Mouse (Mus musculus): ENCODE data around the gene Cd4.

The Cd4 gene

GRCm38 (mm10) chr6:124828868-124829798, 58.9 kb downstream of the Cd4 start, which contains the start of the genes Usp5 and Cdca3:
Usp5 (minus strand) TSS chr6:124829484.
Cdca3 (plus strand) TSS chr6:124829547.
- ChIA-PET POLR2A (interaction anchor here (0.6 to 28.9 kb wide), 157 partner anchors 8 to 664 kb away, joined by 3 to 601 read pairs (median 5); partner anchors contain the start of genes Grcc10 (in 4 of the 4), Mlf2 (in 4 of the 4), Atn1 (in 3 of the 4) and Gm45234 (in 3 of the 4)), CTCF (interaction anchor here (0.5 to 5.0 kb wide), 44 partner anchors 9 to 347 kb away, joined by 3 to 38 read pairs (median 4); partner anchors contain the start of genes Mlf2 (in 4 of the 4), Gnb3 (in 2 of the 4), Acrbp (in 1 of the 4) and Gpr162 (in 1 of the 4))

GRCm38 (mm10) chr6:124828101-124828592, 59.9 kb downstream of the Cd4 start:
- CTCF ChIA-PET = interaction anchor here in 3 of 4 experiments (0.6 to 5.0 kb wide), 18 partner anchors 15 to 302 kb away, joined by 3 to 38 read pairs (median 6); partner anchors contain the start of genes Mlf2 (in 3 of the 3), P3h3 (in 1 of the 3) and Tpi1 (in 1 of the 3)
- POLR2A ChIA-PET = interaction anchor here (0.7 to 28.9 kb wide), 51 partner anchors 11 to 364 kb away, joined by 3 to 601 read pairs (median 11); partner anchors contain the start of genes Gnb3 (in 3 of the 4), Grcc10 (in 3 of the 4), Mlf2 (in 3 of the 4) and Spsb2 (in 3 of the 4)

DNA sequence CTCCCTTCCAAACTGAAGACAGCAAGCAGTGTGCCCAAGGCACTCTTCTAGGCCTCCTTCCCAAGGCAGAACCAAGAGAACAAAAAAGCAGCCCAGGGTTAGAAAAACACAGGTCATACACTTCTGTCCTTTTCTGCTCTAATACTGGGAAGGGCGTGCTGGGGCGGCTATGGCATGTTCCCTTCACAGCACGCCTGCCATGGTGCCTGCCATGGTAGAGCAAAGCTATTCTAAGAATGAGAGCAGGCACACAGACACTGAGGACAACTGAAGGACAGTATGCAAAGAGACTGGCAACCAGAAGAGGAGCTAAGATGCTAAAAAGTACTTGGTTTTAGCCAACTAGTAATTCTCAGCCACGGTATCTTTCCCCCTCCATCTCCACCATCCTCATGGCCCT, 66.0 kb downstream of the Cd4 start:
- CTCF ChIA-PET = no interaction called here

DNA sequence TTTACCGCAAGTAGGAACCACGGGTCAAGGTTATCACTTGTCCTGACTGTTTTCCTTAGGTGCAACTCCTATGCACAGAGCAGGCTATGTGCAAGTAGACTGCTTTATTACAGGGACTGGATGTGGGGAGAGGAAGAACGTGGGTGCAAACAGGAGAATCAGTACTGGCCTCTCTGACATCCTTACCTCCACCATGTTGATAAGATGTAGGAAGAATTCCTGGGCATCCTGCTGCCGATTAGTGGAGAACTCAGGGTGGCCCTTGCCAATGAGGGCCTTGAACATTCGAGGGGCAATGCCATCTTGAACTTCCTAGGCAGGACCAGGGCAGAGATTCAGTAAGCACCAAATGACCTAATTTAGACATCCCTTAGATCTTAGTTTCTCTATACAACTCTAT, 67.1 kb downstream of the Cd4 start:
- ChIA-PET POLR2A (interaction anchor here in 3 of 4 experiments (1.1 to 28.9 kb wide), 9 partner anchors 6 to 110 kb away, joined by 3 to 601 read pairs (median 7); partner anchors contain the start of genes Cdca3 (in 2 of the 3), Grcc10 (in 2 of the 3), Spsb2 (in 2 of the 3) and Usp5 (in 2 of the 3)), CTCF (interaction anchor here in 1 of 4 experiments (1.6 kb wide), 1 partner anchor 26 kb away, joined by 4 read pairs; no protein-coding TSS in a partner anchor)

More for the DNA sequence above, 66.0 kb downstream of the Cd4 start:
- POLR2A ChIA-PET = interaction anchor here in 2 of 4 experiments (0.7 to 28.9 kb wide), 8 partner anchors 5 to 296 kb away, joined by 3 to 601 read pairs (median 4); partner anchors contain the start of genes Cdca3 (in 1 of the 2), Gnb3 (in 1 of the 2), Grcc10 (in 1 of the 2) and Pianp (in 1 of the 2)

DNA sequence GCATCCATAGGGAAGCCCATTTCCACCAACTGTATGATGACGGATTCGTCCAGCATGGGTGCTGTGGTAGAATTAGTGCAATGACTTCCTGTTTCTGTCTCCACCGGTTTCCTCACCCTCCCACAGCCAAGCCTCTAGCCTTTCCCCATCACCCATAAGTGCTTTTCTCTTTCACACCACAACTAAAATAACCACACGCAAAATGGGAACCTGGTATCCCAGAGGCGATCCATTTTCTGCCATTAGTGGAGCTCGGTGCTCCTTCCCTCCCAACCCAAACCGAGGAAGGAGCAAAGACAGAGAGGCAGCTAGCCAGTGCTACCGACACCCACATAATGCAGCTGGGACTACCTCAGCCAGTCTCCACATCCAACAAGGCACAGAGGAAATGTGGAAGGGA, 70.0 kb downstream of the Cd4 start:
- ChIA-PET POLR2A (interaction anchor here (0.5 to 28.9 kb wide), 17 partner anchors 4 to 312 kb away, joined by 3 to 601 read pairs (median 4); partner anchors contain the start of genes Cdca3 (in 3 of the 4), Spsb2 (in 3 of the 4), Usp5 (in 2 of the 4) and Gnb3 (in 1 of the 4)), CTCF (interaction anchor here in 1 of 4 experiments (1.4 kb wide), 1 partner anchor 9 kb away, joined by 5 read pairs; no protein-coding TSS in a partner anchor)

DNA sequence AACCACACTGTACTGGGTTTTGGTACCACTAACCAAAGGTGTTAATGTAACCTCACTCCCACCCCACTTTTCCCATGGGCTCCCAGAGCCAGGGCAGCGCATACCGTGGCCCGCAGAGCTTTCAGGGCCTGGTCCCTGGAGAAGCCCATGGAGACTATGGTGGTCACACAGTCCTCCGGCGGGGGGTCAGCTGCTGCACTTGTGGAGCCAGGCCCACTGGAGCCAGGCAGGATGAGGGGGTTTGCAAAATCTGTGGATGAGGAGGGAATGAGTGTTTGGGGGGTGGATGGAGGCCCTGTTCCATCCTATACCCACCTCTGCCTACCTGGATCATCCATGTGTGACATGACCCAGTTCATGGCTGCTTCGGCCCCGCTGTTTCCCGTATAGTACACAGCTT, 70.5 kb downstream of the Cd4 start:
- ChIA-PET POLR2A (interaction anchor here (0.8 to 28.9 kb wide), 17 partner anchors 4 to 312 kb away, joined by 3 to 601 read pairs (median 4); partner anchors contain the start of genes Cdca3 (in 3 of the 4), Spsb2 (in 3 of the 4), Usp5 (in 3 of the 4) and Gnb3 (in 2 of the 4)), CTCF (interaction anchor here in 3 of 4 experiments (0.8 to 1.4 kb wide), 4 partner anchors 8 to 30 kb away, joined by 3 to 5 read pairs (median 3); no protein-coding TSS in a partner anchor)

DNA sequence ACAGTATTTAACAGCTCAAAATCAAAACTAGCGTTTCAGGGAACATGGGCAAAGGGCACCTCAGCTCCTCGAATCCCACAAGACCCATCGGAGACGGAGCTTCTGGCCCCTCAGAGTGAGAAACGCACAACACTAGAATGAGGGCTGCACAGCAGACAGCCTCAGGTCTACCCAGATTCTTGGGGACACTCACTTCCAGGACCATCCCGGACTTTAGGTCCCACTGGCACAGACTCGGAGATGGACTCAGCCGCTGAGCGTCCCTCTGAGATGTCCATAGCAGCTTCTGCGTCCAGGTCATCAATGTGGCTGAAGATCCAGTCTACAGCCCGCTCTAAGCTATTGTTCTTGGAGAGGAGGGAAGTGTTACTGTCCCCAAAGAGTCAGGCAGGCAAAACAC, 70.9 kb downstream of the Cd4 start:
- CTCF ChIA-PET = interaction anchor here in 3 of 4 experiments (0.8 to 1.4 kb wide), 4 partner anchors 8 to 30 kb away, joined by 3 to 5 read pairs (median 3); no protein-coding TSS in a partner anchor
- POLR2A ChIA-PET = interaction anchor here (0.8 to 28.9 kb wide), 17 partner anchors 3 to 313 kb away, joined by 3 to 601 read pairs (median 6); partner anchors contain the start of genes Cdca3 (in 3 of the 4), Spsb2 (in 3 of the 4), Usp5 (in 3 of the 4) and Gnb3 (in 2 of the 4)

DNA sequence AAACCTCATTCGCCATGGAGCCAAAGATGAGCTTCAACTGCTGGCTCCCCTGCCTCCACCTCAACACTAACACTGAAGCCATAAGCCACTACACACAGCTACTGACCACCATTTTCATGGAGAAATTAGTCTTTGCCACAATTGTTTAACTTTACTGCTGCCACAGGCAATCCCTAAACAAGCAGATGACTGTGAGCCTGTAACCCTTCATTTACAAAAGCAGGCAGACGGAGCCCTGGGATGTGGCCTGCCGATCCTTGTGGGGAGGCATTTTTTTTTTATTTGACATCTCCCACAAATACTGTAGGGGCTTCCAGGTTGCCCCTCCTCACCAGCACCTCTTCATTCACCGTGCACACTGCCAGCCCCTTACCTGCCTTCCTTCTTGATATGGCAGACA, 71.4 kb downstream of the Cd4 start:
- CTCF ChIA-PET = interaction anchor here in 3 of 4 experiments (0.8 to 1.0 kb wide), 3 partner anchors 11 to 31 kb away, joined by 3 read pairs; no protein-coding TSS in a partner anchor
- POLR2A ChIA-PET = interaction anchor here (1.1 to 28.9 kb wide), 13 partner anchors 3 to 342 kb away, joined by 3 to 601 read pairs (median 6); partner anchors contain the start of genes Cdca3 (in 3 of the 4), Usp5 (in 3 of the 4), Gnb3 (in 2 of the 4) and Spsb2 (in 2 of the 4)

DNA sequence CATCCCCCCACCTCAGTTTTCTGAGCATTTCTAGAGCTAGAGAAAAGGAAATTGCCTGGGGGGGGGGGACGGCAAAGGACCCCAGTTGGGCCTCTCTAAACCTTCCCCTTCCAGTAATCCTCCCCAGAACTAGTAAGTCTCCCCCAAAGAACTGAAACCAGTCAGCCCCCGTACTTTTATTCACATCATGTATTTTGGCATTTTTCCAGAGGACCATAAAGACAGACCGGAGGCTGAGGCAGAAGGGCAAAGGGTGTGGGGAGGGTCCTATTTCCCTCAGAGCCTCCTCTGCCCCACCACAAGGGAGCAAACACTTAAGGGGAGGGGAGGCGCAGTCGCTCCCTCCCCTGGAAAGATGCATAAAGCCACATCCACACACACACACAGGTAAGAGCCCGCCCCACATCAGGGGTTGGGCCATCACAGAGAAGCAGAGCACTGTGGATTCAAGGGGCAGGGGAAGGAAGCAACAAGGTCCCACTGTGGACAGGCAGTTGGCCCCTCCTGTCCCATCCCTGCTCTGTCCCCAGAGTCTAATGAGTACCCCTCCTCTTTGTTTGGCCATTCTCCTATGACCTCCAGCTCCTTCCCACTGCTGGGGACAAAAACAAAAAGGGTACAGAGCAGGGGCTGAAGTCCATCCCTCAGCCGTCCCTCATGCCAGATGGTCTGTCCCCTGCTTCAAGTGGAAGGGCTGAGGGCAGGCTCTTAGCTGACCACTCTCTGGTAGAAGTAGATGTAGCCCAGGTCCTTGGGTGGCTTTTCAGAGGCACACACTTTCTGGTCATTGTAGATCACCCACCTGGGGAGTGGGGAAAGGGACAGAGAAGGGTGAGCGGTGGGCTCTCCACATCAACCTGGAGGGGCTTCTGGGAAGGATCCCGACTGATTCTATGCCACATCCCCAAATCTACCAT, 72.9 kb downstream of the Cd4 start:
- ChIA-PET POLR2A (interaction anchor here (0.6 to 28.9 kb wide), 12 partner anchors 1 to 315 kb away, joined by 3 to 601 read pairs (median 10); partner anchors contain the start of genes Cdca3 (in 2 of the 4), Grcc10 (in 2 of the 4), Usp5 (in 2 of the 4) and Gnb3 (in 1 of the 4)), CTCF (no interaction called here)

All from embryonic stem cell, embryonic (primary cell).